Mouse (Mus musculus): ENCODE data around the gene Wdfy3.
A peak's percentile ranks its signal among the peaks of the same experiment; 100 is the strongest.
"Not testable (repeated sequence)": the region's sequence is repeated elsewhere in the genome, so short reads cannot be mapped to it uniquely, and the experiment has no call there.

Gene Wdfy3

DNA sequence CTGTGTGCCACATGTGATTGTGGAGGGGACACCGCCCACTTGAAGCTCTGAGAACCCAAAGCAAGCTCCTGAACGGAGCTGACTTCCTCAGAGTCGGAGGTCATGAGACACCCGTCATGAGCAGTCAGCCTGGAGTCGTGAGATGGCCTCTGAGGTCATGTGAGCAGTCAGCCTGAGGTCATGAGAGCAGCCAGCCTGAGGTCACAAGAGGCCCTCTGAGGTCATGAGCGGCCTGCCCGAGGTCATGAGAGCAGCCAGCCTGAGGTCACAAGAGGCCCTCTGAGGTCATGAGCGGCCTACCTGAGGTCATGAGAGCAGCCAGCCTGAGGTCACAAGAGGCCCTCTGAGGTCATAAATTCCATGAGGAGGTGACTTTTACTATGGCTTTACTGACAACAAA is 120.4 kb downstream of the Wdfy3 start:
- DNase-seq (ENCODE audit: inconsistent ontology term), result no peak

DNA sequence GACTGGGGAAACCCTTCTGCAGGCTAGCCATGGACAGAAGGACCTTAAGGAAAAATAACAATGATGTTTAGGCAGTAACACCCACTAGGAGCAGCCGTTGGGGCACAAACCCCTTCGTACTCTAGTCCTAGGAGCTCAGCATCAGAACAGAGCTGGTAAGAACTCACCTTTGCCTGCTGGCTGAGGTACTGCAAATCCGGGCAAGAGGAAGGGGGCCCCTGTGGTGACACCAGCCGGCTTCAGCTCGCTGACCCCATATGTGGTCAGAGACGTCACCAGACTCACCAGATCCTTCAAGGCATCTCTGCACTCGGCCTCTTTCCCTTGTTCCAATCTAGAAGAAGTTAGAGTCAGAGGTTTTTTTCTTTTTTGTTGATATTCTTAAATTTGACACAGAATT is 121.1 kb downstream of the Wdfy3 start:
- DNase-seq (ENCODE audit: inconsistent ontology term), result no peak

DNA sequence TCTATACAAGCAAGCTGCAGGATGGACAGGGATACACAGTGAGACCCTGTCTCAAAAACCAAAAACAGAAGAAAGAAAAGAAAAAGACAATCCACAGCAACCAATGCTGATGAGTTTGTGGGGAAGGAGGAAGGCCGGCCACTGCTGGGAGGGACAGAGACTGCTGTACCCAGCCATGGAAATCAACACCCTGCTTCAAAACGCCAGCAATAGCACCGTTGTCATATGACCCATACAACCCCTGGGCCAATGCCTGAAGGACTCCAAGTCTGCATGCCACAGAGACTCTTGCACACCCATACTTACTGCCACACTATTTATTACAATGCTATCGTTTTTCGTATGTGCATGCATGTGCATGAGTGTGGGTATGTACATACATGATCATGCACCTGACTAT is 124.0 kb downstream of the Wdfy3 start:
- no peak for DNase-seq (ENCODE audit: inconsistent ontology term)

DNA sequence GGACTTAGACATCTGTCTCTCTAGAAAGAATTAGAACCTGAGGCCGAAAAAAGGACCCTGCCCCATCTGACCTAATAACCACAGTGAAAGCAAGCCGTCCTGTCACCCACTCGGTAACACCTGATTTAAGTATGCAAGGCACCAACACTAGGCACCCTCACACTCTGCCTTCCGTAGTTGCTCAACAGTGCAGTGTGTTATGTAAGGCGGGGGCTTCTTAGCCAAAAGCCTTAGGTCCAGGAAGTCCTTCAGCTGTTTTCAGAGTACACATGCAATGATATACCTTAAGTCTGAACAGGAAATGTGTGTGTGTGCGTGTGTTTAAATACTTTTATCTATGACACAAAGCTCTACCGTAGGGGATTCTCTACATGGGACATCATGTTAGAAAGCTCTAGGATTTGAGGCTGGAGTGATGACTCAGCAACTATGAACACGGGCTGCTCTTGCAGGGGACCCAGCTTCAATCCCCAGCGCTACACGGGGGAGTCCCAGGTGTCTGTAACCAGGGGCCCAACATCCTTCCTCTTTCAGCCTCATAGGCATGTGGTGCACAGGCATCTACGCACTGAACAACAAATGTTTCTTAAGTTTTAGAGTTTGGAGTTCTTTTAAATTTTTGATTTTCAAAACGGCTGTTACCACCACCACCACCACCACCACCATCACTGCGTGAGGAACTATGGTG is 131.7 kb downstream of the Wdfy3 start:
- no peak for DNase-seq (ENCODE audit: inconsistent ontology term)

DNA sequence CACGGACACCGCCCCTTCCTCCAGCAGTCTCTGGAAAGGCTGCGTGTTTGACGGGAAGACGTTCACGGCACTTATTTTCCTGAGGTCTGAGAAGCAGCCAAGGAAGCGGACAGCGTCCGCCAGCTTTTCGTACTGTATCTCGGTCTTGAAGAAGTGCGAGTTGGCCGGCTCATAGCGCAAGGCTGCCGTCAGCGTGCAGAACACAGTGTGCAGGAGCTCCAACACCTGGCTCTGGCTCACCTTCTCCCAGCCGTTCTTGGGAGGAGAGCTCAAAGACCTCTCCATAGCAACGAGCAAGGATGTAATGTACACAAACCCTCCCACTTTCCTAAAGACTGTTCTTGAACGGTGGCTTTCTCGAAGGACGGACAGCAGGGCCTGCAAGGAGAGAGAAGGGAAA is 132.4 kb downstream of the Wdfy3 start:
- no peak for DNase-seq (ENCODE audit: inconsistent ontology term)

DNA sequence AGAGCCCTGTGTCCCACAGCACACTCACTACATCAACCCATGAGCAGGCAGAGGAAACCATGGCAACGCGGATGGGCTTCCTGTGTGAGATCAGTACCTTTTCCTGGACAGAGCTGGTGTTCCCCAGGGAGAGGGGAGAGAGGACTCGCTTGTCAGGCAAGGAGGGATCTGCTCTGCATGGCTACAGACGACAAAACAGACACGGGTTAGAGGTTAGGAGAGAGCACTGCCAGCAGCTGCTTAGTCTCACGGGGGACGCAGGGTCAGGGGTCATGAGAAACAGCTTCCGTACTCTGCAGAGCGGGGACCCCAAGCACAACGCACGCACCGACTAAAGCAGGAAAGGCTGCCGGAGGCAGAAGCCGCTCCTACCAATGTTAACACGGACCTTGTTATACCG is 133.8 kb downstream of the Wdfy3 start:
- peak; percentile 3 for DNase-seq (ENCODE audit: inconsistent ontology term)

DNA sequence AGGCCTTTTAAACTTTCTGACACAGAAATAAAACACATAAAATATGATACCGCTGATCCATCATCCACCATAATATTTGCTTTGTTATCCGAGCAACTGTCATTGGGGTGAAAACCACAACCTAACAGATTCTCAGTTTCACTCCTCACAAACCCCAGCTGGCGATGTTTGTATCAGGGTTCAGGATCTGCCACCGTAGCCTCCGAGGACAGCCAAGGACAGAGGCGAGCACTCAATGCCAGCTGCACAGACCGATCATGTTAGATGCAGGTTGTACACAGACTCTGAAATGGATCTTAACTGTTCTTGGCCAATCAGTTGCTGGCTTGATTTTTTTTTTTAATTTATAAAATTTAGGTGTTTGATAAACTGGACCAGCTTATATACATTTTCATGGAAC is 135.1 kb downstream of the Wdfy3 start:
- DNase-seq (ENCODE audit: inconsistent ontology term), result peak; percentile 36

DNA sequence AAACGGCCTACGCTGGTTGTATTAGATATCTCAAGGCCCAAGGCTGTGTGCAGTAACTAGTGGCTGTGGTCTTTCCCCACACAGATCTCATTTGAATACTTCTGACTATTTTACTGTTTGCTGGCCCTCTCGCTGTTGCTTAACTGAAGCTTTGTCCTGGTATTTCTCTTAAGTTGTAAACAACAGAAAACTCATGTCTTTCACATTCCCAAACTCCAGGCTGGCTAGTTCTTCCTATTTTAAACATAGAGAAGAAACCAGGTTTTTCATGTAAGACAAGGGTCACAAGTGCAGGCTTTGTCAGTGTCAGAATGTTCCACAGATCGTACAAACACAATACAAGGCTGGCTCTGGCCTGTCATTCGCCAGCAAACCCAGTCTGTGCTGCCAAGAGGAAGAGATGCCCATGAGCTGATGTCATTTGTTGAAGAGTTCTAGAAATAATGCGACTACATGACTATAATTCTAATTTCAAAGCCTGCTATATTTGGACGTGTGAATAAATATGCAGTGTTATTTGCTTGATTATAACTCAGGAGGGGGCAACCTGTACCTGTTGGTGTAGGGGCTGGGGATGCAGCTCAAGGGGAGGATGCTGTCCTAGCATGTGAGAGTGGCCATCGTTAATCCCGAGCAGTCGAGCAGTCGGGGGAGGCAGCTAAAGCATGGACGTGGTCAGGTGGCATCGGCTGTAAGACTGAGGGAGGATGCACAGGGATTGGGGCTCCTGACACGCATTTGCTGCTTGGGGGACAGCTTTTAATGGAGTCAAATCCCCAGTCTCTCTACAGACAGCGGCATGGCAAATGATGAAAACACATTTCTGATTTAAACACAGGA is 136.5 kb downstream of the Wdfy3 start:
- peak; percentile 86 for DNase-seq (ENCODE audit: inconsistent ontology term)

DNA sequence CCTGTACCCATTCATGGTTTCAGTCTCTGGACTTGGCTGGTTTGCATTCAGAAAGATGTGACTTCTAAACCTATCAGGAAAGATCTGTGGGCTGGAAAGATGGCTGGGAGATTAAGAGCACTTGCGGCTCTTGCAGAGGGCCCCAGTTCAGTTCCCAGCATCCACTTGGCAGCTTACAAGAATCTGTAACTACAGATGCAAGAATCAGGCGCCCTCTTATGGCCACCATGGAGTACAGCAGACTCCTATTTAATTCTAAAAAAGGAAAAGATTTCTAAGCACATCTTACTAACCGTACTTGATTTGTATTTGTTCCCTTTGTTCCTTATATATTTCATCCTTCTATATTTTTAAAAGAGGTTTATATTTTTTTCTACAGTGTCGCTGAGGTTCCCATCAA is 137.7 kb downstream of the Wdfy3 start:
- no peak for DNase-seq (ENCODE audit: inconsistent ontology term)

DNA sequence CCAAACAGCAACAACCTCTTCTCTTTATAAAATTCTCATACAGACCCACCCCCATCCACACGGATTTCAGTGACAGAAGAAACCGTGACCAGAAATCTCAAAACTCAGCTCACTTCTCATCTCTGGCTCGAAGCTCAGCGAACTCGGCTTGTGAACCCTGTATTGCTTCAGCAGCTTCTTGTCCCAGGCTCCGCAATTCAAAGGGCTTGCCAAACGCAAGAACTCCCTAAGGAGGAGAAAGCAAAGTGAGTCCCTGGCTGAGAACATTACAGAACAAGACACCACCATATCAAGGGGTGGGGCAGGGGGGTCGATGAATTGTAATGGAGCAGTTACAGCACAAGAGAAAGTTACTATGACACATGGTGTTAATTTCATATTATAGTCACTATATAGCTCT is 143.4 kb downstream of the Wdfy3 start:
- no peak for DNase-seq (ENCODE audit: inconsistent ontology term)

DNA sequence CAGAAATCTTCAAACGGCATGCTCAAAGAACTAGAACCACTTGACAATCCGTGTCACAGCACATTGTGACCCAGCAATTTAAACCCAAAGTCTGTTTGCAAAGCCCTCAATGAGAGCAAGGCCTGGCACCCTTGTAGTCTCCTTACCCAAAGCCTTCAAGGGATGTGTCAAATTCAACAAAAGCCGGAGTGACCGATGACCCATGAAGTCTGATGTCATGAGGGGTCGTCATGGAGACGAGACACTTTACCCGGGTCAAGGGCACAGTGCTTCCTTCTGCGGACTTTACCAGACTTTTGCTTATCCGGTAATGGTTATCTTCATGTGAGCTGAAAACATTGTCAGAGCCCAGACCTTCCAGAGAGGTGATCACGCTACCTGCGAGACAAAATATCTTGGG is 146.0 kb downstream of the Wdfy3 start:
- DNase-seq (ENCODE audit: inconsistent ontology term), result no peak

DNA sequence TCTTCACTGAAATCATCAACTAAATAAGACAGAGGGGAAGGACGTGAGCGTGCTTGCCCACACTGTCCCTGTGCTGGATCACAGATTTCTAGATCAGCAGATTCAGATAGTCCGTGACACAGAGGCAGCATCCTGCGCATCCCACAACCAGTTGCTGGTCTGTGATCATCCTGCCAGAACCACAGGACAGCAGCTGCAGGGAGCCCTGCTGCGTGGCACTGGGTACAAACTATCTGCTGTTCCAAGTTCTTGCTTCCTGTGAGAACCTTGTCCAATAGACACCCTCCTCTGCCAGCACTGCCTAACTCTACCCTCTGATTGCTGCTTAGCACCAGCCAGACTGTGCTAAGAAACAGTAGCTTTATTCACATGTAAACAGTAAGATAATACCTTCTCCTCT is 150.2 kb downstream of the Wdfy3 start:
- DNase-seq (ENCODE audit: inconsistent ontology term), result no peak

DNA sequence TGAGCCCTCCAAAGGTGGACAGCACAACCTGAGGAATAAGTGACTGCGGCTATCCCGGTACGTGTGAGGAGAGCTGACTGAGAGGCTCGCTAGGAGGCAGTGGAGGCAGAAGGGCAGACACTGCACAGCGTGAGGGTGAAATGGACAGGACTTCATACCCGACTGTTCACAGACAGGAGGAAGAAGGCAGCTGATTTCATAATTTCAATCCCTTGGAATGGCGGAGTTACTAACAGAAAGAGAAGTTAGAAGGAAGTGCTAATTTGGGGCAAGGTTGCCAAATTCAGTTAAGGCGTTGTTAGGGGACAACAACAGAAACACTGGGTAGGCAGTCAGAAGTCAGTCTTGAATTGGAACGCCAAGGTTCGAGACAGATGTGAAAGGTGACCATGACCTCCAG is 160.3 kb downstream of the Wdfy3 start:
- no peak for DNase-seq (ENCODE audit: inconsistent ontology term)

DNA sequence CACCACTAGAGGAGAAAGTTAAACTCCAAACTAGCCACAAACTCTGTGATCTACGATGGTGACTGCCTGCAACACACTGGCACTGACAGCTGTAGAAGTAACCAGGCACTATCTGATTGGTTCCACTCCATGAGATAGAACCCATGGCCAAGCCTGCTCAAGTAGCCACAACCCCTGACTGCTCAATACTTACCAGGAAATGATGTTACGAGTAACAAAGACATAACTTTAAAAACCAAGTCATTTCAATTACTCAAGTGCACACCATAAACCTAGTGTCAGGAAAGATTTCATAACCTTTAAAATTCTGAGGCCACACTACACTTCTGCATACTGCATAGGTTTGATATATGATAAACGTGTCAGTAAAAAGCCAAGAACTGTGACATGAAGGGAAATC is 164.1 kb downstream of the Wdfy3 start:
- DNase-seq (ENCODE audit: inconsistent ontology term), result no peak

DNA sequence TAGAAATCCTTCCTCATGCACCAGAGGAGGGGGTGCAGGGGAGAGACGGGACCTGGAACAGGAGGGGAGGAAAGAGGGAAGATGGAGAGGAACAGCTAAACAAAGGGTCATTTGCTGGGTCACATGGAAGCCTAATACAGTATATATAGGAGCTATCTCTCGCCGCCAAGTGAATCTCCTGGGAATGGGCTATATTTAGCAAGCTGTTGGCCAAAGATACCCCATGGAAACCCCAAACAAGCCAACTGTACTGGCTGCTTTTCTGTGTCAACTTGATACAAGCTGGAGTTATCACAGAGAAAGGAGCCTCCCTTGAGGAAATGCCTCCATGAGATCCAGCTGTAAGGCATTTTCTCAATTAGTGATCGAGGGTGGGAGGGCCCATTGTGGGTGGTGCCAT is 164.9 kb downstream of the Wdfy3 start:
- not testable (repeated sequence) for DNase-seq (ENCODE audit: inconsistent ontology term)

DNA sequence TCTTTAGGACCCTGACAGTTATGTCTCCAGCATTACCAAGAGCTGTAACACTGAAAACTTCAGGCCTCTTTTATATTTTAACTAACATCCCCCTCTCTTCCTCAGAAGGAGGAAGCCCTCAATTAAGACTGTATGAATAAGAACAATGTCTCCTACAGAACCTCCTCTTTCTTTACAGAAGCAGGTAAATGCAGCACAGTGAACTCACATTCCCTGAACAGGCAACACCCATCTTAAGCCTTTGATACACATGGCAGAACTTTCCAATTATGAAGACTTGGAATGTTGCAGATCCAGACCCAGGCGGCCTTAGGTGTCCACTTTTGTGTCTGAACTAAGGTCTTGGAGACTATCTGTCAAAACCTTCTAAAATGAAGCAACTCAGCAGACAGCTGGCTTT is 167.0 kb downstream of the Wdfy3 start:
- no peak for DNase-seq (ENCODE audit: inconsistent ontology term)

DNA sequence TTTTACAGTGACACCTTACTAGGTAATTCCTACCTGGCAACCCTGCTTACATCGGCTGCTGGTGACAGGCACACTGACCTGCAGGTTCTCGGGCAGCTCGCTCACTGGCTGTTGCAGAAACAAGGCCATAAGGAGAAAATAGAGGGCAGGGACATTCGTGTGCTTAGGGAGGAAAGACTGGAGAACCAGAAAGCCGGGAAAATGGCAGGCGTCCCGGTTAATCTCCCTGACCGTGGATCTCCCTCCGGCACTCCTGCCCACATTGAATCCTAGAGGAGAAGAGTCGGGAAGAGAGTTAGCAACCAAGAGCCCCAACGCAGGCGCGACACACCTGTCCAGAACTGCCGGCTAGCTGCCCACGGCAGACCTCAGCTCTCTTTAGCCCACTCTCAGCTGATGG is 169.7 kb downstream of the Wdfy3 start:
- DNase-seq (ENCODE audit: inconsistent ontology term), result no peak

DNA sequence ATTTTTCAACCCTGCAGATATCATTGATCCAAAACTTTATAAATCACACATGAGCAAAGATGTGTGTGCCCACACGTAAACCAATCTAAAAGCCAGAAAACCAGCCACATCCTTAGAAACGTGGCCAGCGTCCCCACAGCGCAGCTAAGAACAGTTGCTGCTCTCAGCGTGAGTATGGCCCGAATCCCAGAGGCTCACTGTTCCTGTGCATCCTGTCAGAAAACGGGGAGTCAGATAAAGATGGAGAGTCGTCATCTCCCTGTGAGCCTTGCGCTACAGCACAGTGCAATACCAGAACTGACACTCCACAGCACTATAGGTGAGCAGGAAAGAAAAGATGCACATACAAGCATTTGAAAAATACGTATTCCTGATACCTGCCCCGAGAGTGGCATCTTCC is 172.9 kb downstream of the Wdfy3 start:
- DNase-seq (ENCODE audit: inconsistent ontology term), result no peak

DNA sequence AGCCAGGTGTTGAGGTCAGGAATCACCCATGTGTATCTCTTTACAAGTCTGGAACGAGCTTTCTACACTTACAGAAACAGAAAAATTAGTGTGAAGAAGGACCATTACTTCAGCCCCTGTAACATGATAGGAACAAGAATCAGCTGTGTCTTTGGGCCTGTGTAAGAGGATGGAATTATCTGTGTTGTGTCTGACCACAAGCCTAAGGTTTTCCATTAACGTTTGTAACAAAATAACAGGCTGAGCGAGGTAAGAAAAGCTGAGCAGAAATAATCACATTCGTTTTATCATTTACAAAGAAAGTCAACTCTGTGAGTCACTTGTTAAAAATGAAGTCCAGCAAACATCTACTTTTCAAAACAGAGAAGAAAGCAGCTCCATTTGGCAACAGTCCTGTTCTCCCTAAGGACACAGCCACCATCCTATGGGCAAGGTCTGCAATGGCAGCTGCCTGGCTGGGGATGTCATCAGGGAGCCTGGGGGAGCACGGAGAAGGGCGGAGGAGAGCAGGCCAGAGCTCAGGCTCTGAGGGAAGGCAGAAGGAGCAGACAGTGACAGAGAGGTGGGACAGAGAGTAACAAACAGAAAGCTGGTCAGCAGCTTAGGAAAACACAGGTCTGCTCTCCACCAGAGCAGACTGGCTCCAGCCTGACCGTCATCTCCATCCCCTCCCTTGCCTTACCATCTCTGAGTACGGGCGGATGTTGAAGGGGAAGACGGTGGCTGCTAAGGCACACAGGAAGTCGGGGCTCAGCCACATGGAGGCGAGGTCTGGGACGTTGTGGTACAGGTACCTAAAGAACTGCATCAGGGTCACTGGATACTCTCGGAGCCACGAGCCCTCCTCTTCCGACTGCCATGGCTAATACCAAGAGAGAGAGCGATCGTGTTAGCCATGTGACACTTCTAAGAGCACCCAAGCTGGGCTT is 173.7 kb downstream of the Wdfy3 start:
- peak; percentile 50 for DNase-seq (ENCODE audit: inconsistent ontology term)

DNA sequence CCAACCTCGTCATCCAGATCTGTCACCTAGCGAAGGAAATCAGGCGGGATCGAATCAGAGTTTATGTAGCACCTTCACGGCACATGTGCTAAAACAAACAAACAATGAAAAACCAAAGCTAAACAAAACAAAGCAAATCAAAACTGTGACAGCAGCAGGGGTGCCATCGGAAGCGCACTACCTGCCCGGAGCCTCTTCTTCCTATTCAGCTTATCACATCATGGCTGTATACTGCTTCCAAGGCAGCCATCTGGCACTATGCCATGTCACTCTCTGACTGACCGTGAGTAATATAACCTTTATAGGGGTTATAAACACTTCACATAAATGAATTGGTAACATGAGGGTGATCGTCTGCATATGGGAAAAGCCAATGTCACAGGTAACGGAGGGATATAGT is 174.6 kb downstream of the Wdfy3 start:
- no peak for DNase-seq (ENCODE audit: inconsistent ontology term)

DNA sequence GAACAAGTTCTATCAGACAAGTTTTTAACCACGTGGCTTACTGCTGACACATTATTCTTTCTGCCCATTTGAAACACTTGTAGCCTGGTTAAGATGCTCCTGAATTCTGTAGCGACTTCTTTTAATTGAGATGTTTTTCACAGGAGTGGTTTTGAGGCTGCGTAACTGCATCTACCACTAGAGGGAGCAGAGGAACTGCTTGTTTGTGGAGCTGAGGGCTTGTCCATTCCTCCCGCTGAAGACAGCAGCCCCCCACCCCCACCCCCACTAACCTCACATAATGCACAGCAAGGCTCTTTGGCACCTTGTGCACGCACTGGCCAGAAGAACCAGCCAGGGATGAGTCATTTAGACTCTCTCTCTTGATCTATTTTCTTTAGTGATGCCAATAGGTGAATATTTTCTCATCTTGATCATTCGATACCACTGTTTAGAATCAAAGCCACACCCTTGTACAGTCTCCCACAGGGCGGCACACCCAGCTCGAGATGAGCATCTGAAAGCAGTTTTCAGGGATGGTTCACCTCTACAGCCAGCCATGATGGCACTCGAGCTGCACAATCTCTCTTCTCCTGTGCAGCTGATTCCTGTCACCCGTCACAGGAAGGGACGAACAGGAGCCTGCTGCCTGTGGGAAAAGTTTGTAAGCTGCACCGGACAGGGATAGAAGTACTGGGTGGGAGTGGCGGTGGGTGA is 175.8 kb downstream of the Wdfy3 start:
- peak; percentile 43 for DNase-seq (ENCODE audit: inconsistent ontology term)
